Mouse (Mus musculus) hindbrain, embryonic 11.5 days (tissue): ENCODE results near the gene Nub1. TPM values are rescaled to one million over a fixed set of nuclear protein-coding genes. Genes with fewer than 3 reads are reported as not detected.

Source experiments
- ATAC-seq: fragments of 200-750 bp; cut with Nextera tagmentation; 2 replicates; pipeline ENCODE4 v1.8.0; 2017; ENCODE audit warnings: mild to moderate bottlenecking, moderate TSS enrichment, moderate library complexity; ENCODE audit not compliant: low FRiP score
- DNase-seq: peaks from one replicate; pipeline ENCODE4 v3.0.0-alpha.2; 2015; ENCODE audit warnings: low spot score
- H3K27ac ChIP-seq: fragments of 300-500 bp; sonication (generic); 2 replicates; pipeline ENCODE4 v1.5.1; 2014; ENCODE audit warnings: mild to moderate bottlenecking, low read depth, low read length
- H3K27me3 ChIP-seq: fragments of 300-500 bp; sonication (generic); 2 replicates; pipeline ENCODE4 v1.6.1; 2014; ENCODE audit warnings: mild to moderate bottlenecking, low read length, moderate library complexity, mixed read lengths; ENCODE audit not compliant: control insufficient read depth, insufficient read depth
- H3K36me3 ChIP-seq: fragments of 300-500 bp; sonication (generic); 2 replicates; pipeline ENCODE4 v1.6.1; 2014; ENCODE audit warnings: mild to moderate bottlenecking, low read length, moderate library complexity, mixed read lengths; ENCODE audit not compliant: control insufficient read depth, insufficient read depth
- H3K4me1 ChIP-seq: fragments of 300-500 bp; sonication (generic); replicated peaks from 2 replicates; pipeline ENCODE4 v1.6.1; 2014; ENCODE audit warnings: low read length, mixed read lengths; ENCODE audit not compliant: control insufficient read depth, insufficient read depth
- H3K4me2 ChIP-seq: fragments of 300-500 bp; sonication (generic); replicated peaks from 2 replicates; pipeline ENCODE4 v1.6.1; 2014; ENCODE audit warnings: mild to moderate bottlenecking, low read depth, low read length
- H3K4me3 ChIP-seq: fragments of 300-500 bp; sonication (generic); 2 replicates; pipeline ENCODE4 v1.5.1; 2014; ENCODE audit warnings: low read depth, low read length
- H3K9ac ChIP-seq: fragments of 300-500 bp; sonication (generic); 2 replicates; pipeline ENCODE4 v1.6.1; 2014; ENCODE audit warnings: low read depth, low read length
- H3K9me3 ChIP-seq: fragments of 300-500 bp; sonication (generic); 2 replicates; pipeline ENCODE4 v1.6.1; 2016; ENCODE audit warnings: low read length; ENCODE audit not compliant: control insufficient read depth
- WGBS: fragments of 180-500 bp; shearing (Covaris S2); extraction: QIAGEN DNeasy Blood & Tissue Kit; methylation state at CpG from one replicate; pipeline ENCODE4 v1.1.7; 2014; 5-methylcytosine and 5-hydroxymethylcytosine counted together
- polyA plus RNA-seq: library from polyadenylated mRNA; unstranded; fragments of >200 nt; fragmentation: Nextera tagmentation; extraction: Ambion mirVana; gene quantifications from 2 replicates; pipeline ENCODE4 v1.2.1, GENCODE M21; 2014

Gene Nub1
- polyA plus RNA-seq, 1 experiment from 2014 or later, result 36.0 TPM

GRCm38 (mm10) chr5:24711615-24712014, 26.3 kb downstream of the Nub1 start:
- H3K4me2 ChIP-seq, result no peak overlapping the region
- ATAC-seq, result no peak
- peaks cover 9% of the 10 kb centered on the region; the same call in 1 of the 2 replicates for H3K36me3 ChIP-seq
- DNase-seq, result no peak
- no peaks in the 10 kb centered on the region for H3K27me3 ChIP-seq
- no peaks in the 10 kb centered on the region for H3K9me3 ChIP-seq
- no peaks in the 10 kb centered on the region for H3K4me1 ChIP-seq
- H3K4me3 ChIP-seq, result no peak overlapping the region
- WGBS, result 96% methylated on average over 6 of the region's 6 CpGs
- H3K9ac ChIP-seq, result no peak overlapping the region
- H3K27ac ChIP-seq, result no peak overlapping the region

DNA sequence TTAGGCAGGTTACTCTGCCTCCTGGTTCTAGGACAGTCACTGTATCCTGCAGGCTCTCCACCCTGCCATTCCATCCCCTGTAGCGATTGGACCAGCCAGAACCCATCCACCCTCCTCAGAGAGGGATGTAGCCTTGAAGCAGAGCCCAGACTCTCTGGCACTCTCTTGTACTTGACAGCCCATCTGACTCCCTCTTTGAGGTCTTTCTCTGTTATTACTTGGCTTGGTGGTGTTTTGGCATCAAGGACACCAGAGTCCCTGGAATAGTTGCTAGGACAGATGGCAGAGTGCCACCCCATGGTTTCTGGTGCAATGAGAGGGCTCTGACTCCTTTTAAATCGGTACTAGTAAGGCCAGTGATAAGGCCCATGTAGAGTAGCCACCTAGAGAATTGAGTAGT, 27.9 kb downstream of the Nub1 start:
- H3K27me3 ChIP-seq, result no peaks in the 10 kb centered on the region
- H3K27ac ChIP-seq, result no peak overlapping the region
- ATAC-seq (no peak), DNase-seq (no peak)
- no peaks in the 10 kb centered on the region for H3K9me3 ChIP-seq
- H3K36me3 ChIP-seq, result 0 out of 2 replicates have a peak, but pooled peaks cover 6% of the 10 kb centered on the region
- WGBS, result 92% methylated on average over 2 of the region's 2 CpGs
- H3K4me3 ChIP-seq, result no peak overlapping the region
- H3K4me2 ChIP-seq, result no peak overlapping the region
- no peak overlapping the region for H3K9ac ChIP-seq
- H3K4me1 ChIP-seq, result no peaks in the 10 kb centered on the region

DNA sequence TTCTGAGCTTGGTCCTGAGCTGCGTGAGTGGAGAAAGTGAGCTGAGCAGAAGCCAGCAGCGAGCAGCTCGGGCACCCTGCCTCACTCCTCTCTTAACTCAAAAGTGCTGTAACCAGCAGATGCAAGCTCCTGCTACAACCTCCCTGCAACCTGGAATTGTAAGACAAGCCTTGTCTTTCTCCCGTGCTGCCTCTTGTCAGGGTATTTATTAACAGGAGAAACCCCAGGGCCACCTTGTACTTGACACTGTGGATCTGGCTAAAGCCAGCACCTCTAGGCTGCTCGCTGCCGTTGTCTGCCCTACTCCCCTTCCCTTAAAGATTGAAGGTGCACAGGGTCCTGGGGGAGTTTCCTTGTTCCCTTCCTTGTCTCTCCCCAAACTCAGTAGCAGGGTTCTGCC, 28.7 kb downstream of the Nub1 start:
- Histone ChIP-seq H3K4me1 (no peaks in the 10 kb centered on the region), H3K27ac (no peak overlapping the region), H3K27me3 (no peaks in the 10 kb centered on the region), H3K4me2 (no peak overlapping the region), H3K4me3 (no peak overlapping the region), H3K9ac (no peak overlapping the region), H3K9me3 (no peaks in the 10 kb centered on the region), H3K36me3 (0 out of 2 replicates have a peak, but pooled peaks cover 2% of the 10 kb centered on the region)
- no peak for ATAC-seq
- 91% methylated on average over 6 of the region's 6 CpGs for WGBS
- DNase-seq, result no peak

- Histone ChIP-seq H3K27me3 (no peaks in the 10 kb centered on the region), H3K4me2 (no peak overlapping the region), H3K9ac (no peak overlapping the region), H3K4me1 (no peaks in the 10 kb centered on the region), H3K4me3 (no peak overlapping the region), H3K27ac (no peak overlapping the region), H3K36me3 (no peaks in the 10 kb centered on the region), H3K9me3 (no peaks in the 10 kb centered on the region)
- no peak for DNase-seq
- 96% methylated on average over 6 of the region's 6 CpGs for WGBS
- ATAC-seq, result no peak
Measured at GRCm38 (mm10) chr5:24718076-24718475, 32.7 kb downstream of the Nub1 start.

DNA sequence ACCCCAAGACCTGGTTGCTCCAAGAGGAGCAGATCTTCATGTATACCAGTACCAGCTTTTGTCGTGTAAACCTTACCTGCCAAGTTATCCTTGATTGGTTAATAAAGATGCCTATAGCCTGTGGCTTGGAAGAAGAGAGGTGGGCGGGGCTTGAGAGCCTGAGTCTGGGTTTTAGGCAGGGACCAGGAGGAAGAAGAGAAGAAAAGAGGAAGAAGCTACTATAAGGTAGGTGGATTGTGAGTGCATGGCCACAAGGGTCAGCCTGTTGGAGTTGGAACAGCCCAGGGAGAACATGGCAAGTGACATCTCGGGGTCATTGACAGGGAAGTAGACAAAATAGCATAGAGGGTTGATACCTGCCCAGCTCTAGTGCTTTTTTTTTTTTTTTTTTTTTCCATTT, 34.5 kb downstream of the Nub1 start:
- Histone ChIP-seq H3K36me3 (no peaks in the 10 kb centered on the region), H3K4me2 (no peak overlapping the region), H3K4me3 (no peak overlapping the region), H3K4me1 (peaks cover 3% of the 10 kb centered on the region; the same call in 1 of the 2 replicates), H3K27ac (no peak overlapping the region), H3K9ac (no peak overlapping the region), H3K27me3 (no peaks in the 10 kb centered on the region), H3K9me3 (no peaks in the 10 kb centered on the region)
- no peak for DNase-seq
- 87% methylated on average over 3 of the region's 3 CpGs for WGBS
- ATAC-seq, result no peak

- peaks cover 4% of the 10 kb centered on the region; the same call in 1 of the 2 replicates for H3K4me1 ChIP-seq
- H3K4me3 ChIP-seq, result no peak overlapping the region
- H3K4me2 ChIP-seq, result no peak overlapping the region
- H3K27ac ChIP-seq, result no peak overlapping the region
- 79% methylated on average over 11 of the region's 11 CpGs for WGBS
- H3K9me3 ChIP-seq, result no peaks in the 10 kb centered on the region
- H3K36me3 ChIP-seq, result no peaks in the 10 kb centered on the region
- no peak overlapping the region for H3K9ac ChIP-seq
- no peaks in the 10 kb centered on the region for H3K27me3 ChIP-seq
- no peak for ATAC-seq
- no peak for DNase-seq
Measured at GRCm38 (mm10) chr5:24723527-24724269, 38.4 kb downstream of the Nub1 start.

- no peak overlapping the region for H3K27ac ChIP-seq
Measured at GRCm38 (mm10) chr5:24724270-24724634, 38.9 kb downstream of the Nub1 start.

DNA sequence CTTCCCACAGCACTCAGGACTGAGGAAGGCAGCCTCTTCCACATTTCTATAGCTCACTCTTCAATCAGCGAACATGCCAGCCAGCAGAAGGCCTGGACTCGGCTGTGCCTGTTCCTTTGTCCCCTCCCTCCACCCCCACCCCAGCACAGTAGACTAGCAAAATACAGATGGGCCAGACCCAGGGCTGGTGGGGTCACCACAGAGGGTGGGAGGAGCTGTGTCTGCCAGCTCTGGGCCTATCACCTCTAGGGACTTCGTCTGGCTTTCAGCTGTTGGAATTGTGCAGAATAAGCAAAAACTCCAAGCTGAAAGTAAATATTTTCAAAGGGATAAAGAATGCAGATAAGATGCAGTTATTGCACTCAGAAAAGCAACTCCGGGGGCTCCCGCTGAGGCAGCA, 39.5 kb downstream of the Nub1 start:
- DNase-seq (no peak), ATAC-seq (no peak)

More at GRCm38 (mm10) chr5:24724270-24724634, 38.9 kb downstream of the Nub1 start:
- Histone ChIP-seq H3K27me3 (peaks cover 2% of the 10 kb centered on the region), H3K36me3 (no peaks in the 10 kb centered on the region), H3K4me2 (no peak overlapping the region), H3K4me3 (no peak overlapping the region), H3K9ac (no peak overlapping the region), H3K4me1 (peaks cover 4% of the 10 kb centered on the region; the same call in 1 of the 2 replicates), H3K9me3 (no peaks in the 10 kb centered on the region)
- no peak for ATAC-seq
- WGBS, result 88% methylated on average over 5 of the region's 5 CpGs
- DNase-seq, result no peak

DNA sequence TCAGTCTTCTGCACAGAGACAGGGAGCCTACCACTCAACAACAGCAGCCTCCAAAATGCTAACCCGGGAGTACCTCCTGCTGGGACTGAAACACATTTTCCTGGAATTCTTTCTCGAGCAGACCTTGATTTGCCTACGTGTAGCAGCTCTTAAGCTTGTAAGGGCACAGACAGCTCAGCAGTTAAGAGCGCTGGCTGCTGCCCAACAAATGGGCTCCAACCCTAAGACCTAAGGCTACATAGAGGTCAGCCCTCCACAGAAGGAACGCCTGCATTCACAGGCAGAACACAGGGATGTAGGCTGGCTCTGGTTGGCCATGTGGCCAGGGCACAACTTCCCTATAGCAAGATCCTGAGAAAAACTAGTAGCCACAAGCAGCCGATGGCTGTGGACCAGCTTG, 40.6 kb downstream of the Nub1 start:
- H3K36me3 ChIP-seq, result no peaks in the 10 kb centered on the region
- ATAC-seq (no peak), DNase-seq (no peak)
- H3K4me3 ChIP-seq, result no peak overlapping the region
- no peaks in the 10 kb centered on the region for H3K9me3 ChIP-seq
- 65% methylated on average over 6 of the region's 6 CpGs for WGBS
- H3K27ac ChIP-seq, result no peak overlapping the region
- peaks cover 7% of the 10 kb centered on the region for H3K4me1 ChIP-seq
- peaks cover 19% of the 10 kb centered on the region for H3K27me3 ChIP-seq
- no peak overlapping the region for H3K4me2 ChIP-seq
- H3K9ac ChIP-seq, result no peak overlapping the region

More for the DNA sequence above, 39.5 kb downstream of the Nub1 start:
- H3K4me2 ChIP-seq, result no peak overlapping the region
- peaks cover 4% of the 10 kb centered on the region for H3K4me1 ChIP-seq
- WGBS, result 55% methylated on average over 5 of the region's 5 CpGs
- H3K9me3 ChIP-seq, result no peaks in the 10 kb centered on the region
- no peaks in the 10 kb centered on the region for H3K36me3 ChIP-seq
- 0 out of 2 replicates have a peak overlapping the region, but pooled peaks have one; percentile 15 for H3K9ac ChIP-seq
- peaks cover 8% of the 10 kb centered on the region for H3K27me3 ChIP-seq
- H3K27ac ChIP-seq, result no peak overlapping the region
- no peak overlapping the region for H3K4me3 ChIP-seq
